Mouse (Mus musculus) mature B cell (primary cell): ENCODE measurements around the gene Plcd3.

Source experiments
- in situ Hi-C: fragments of 300-500 bp; cut with MboI; formaldehyde crosslinking; loops from 2 replicates; pipeline ENCODE4 v1.14.3; 2019

Gene Plcd3

GRCm38 (mm10) chr11:103117591-103118009 is 16.1 kb upstream of the Plcd3 start:
- in situ Hi-C loops: no loop called here

- in situ Hi-C loops: no loop called here
Measured at GRCm38 (mm10) chr11:103116959-103117590, 15.6 kb upstream of the Plcd3 start.

GRCm38 (mm10) chr11:103116008-103116818 is 14.8 kb upstream of the Plcd3 start, which contains the start of gene Hexim1:
TSS of gene Hexim1 (plus strand) at chr11:103116231.
- in situ Hi-C loops: no loop called here

GRCm38 (mm10) chr11:103115163-103116007 is 13.9 kb upstream of the Plcd3 start:
- in situ Hi-C loops: no loop called here

- in situ Hi-C loops: no loop called here
Measured at GRCm38 (mm10) chr11:103114270-103114943, 12.9 kb upstream of the Plcd3 start.

- in situ Hi-C loops: no loop called here
Measured at GRCm38 (mm10) chr11:103113771-103114170, 12.3 kb upstream of the Plcd3 start.

- in situ Hi-C loops: no loop called here
Measured at GRCm38 (mm10) chr11:103113005-103113404, 11.5 kb upstream of the Plcd3 start.

GRCm38 (mm10) chr11:103112552-103112912 is 11.1 kb upstream of the Plcd3 start:
- in situ Hi-C loops: no loop called here

GRCm38 (mm10) chr11:103111881-103112551 is 10.6 kb upstream of the Plcd3 start:
- in situ Hi-C loops: no loop called here

- in situ Hi-C loops: no loop called here
Measured at GRCm38 (mm10) chr11:103111301-103111700, 9.8 kb upstream of the Plcd3 start.

- in situ Hi-C loops: no loop called here
Measured at GRCm38 (mm10) chr11:103106386-103106785, 4.9 kb upstream of the Plcd3 start.

- in situ Hi-C loops: no loop called here
Measured at GRCm38 (mm10) chr11:103105810-103106209, 4.4 kb upstream of the Plcd3 start.

GRCm38 (mm10) chr11:103105180-103105725 is 3.8 kb upstream of the Plcd3 start:
- in situ Hi-C loops: no loop called here

- in situ Hi-C loops: loop anchor here (5.0 kb wide), 1 partner anchor 53 kb away; no protein-coding TSS in a partner anchor
Measured at GRCm38 (mm10) chr11:103104469-103104868, 3.0 kb upstream of the Plcd3 start.

GRCm38 (mm10) chr11:103103621-103104020 is 2.2 kb upstream of the Plcd3 start:
- in situ Hi-C loops: loop anchor here (5.0 kb wide), 1 partner anchor 54 kb away; no protein-coding TSS in a partner anchor

GRCm38 (mm10) chr11:103102725-103103349 is 1.4 kb upstream of the Plcd3 start:
- in situ Hi-C loops: loop anchor here (5.0 kb wide), 1 partner anchor 54 kb away; no protein-coding TSS in a partner anchor

- in situ Hi-C loops: loop anchor here (5.0 kb wide), 1 partner anchor 55 kb away; no protein-coding TSS in a partner anchor
Measured at GRCm38 (mm10) chr11:103101866-103102501, 526 bp upstream of the Plcd3 start.

- in situ Hi-C loops: loop anchor here (5.0 kb wide), 1 partner anchor 57 kb away; no protein-coding TSS in a partner anchor
Measured at GRCm38 (mm10) chr11:103100361-103100760, 1.1 kb downstream of the Plcd3 start.

- in situ Hi-C loops: no loop called here
Measured at GRCm38 (mm10) chr11:103099352-103099940, 2.0 kb downstream of the Plcd3 start.
